Mouse (Mus musculus) heart, embryonic 15.5 days (tissue): ENCODE results near the gene Dennd6a. TPM values are rescaled to one million over a fixed set of nuclear protein-coding genes. Genes with fewer than 3 reads are reported as not detected.

ENCODE experiments used
- ATAC-seq: fragments of 200-750 bp; cut with Nextera tagmentation; replicated peaks from 2 replicates; pipeline ENCODE4 v1.8.0; 2017; ENCODE audit warnings: low read depth, moderate TSS enrichment; ENCODE audit not compliant: insufficient number of reproducible peaks, insufficient read depth, low FRiP score
- H3K27ac ChIP-seq: fragments of 300-500 bp; sonication (generic); 2 replicates; pipeline ENCODE4 v1.5.1; 2015; ENCODE audit warnings: mild to moderate bottlenecking, inconsistent platforms
- H3K27me3 ChIP-seq: fragments of 300-500 bp; sonication (generic); 2 replicates; pipeline ENCODE4 v1.6.1; 2015; ENCODE audit warnings: inconsistent platforms
- H3K36me3 ChIP-seq: fragments of 300-500 bp; sonication (generic); 2 replicates; pipeline ENCODE4 v1.6.1; 2015; ENCODE audit warnings: mild to moderate bottlenecking, inconsistent platforms
- H3K4me1 ChIP-seq: fragments of 300-500 bp; sonication (generic); replicated peaks from 2 replicates; pipeline ENCODE4 v1.6.1; 2015; ENCODE audit warnings: inconsistent platforms
- H3K4me2 ChIP-seq: fragments of 300-500 bp; sonication (generic); 2 replicates; pipeline ENCODE4 v1.6.1; 2015; ENCODE audit warnings: inconsistent platforms, mild to moderate bottlenecking, moderate library complexity
- H3K4me3 ChIP-seq: fragments of 300-500 bp; sonication (generic); 2 replicates; pipeline ENCODE4 v1.5.1; 2015; ENCODE audit warnings: mild to moderate bottlenecking, inconsistent platforms
- H3K9ac ChIP-seq: fragments of 300-500 bp; sonication (generic); 2 replicates; pipeline ENCODE4 v1.6.1; 2015; ENCODE audit warnings: mild to moderate bottlenecking, inconsistent platforms
- H3K9me3 ChIP-seq: fragments of 300-500 bp; sonication (generic); replicated peaks from 2 replicates; pipeline ENCODE4 v1.6.1; 2016; ENCODE audit warnings: inconsistent platforms
- WGBS: fragments of 180-500 bp; shearing (Covaris S2); methylation state at CpG from one replicate; pipeline ENCODE4 v1.1.7; 2015; ENCODE audit warnings: mixed read lengths; 5-methylcytosine and 5-hydroxymethylcytosine counted together
- polyA plus RNA-seq: library from polyadenylated mRNA; unstranded; fragments of >200 nt; fragmentation: Nextera tagmentation; extraction: Ambion mirVana; gene quantifications from 2 replicates; pipeline ENCODE4 v1.2.1, GENCODE M21; 2015

Gene Dennd6a
- polyA plus RNA-seq, 1 experiment from 2014 or later: 20.3 TPM

DNA sequence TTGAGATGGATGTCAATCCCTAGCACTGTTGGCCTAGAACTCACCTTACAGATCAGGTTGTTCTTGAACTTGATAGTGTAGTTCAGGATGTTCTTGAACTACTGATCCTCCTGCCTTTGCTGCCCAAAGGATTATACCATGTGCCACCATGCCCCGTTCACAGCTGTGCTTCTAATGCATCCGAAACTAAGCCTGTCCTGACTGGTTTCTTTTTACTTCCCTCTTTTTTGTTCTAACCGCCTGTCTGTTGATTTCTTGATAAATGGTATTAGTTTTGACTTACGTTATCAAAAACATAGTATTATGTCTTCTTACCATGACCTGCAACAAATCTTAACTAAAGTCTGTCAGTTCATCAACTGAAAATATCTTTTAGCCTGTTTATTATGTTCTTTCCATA, 37.0 kb downstream of the Dennd6a start:
- H3K9me3 ChIP-seq: no peaks in the 10 kb centered on the region
- H3K4me1 ChIP-seq: no peaks in the 10 kb centered on the region
- H3K4me2 ChIP-seq: no peak overlapping the region
- WGBS: 92% methylated on average over 4 of the region's 4 CpGs
- H3K27me3 ChIP-seq: no peaks in the 10 kb centered on the region
- H3K36me3 ChIP-seq: peaks cover 60% of the 10 kb centered on the region
- H3K27ac ChIP-seq: no peak overlapping the region
- ATAC-seq: no peak
- no peak overlapping the region for H3K4me3 ChIP-seq
- no peak overlapping the region for H3K9ac ChIP-seq

DNA sequence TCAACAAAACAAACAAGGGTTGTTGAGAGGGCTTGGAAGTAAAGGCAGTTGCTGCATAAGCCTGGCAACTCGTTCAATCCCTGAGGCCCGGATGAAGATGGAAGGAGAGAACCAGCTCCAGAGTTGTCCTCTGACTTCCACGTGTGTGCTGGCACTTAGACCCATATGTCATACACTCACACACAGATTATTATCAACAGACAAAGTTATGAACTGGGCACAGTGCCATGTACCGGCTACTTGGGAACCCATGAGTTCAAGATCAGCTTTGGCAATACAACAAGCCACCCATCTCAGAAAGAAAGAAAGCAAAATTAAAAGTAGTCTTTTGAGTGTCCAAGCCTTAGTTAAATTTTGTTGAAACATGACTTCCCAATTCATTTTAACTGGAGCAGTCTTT, 51.6 kb downstream of the Dennd6a start:
- Histone ChIP-seq H3K27me3 (no peaks in the 10 kb centered on the region), H3K9me3 (no peaks in the 10 kb centered on the region), H3K27ac (no peak overlapping the region), H3K4me2 (no peak overlapping the region), H3K4me1 (no peaks in the 10 kb centered on the region), H3K4me3 (no peak overlapping the region), H3K9ac (no peak overlapping the region), H3K36me3 (peaks cover 80% of the 10 kb centered on the region)
- 70% methylated on average over 4 of the region's 4 CpGs for WGBS
- no peak for ATAC-seq

DNA sequence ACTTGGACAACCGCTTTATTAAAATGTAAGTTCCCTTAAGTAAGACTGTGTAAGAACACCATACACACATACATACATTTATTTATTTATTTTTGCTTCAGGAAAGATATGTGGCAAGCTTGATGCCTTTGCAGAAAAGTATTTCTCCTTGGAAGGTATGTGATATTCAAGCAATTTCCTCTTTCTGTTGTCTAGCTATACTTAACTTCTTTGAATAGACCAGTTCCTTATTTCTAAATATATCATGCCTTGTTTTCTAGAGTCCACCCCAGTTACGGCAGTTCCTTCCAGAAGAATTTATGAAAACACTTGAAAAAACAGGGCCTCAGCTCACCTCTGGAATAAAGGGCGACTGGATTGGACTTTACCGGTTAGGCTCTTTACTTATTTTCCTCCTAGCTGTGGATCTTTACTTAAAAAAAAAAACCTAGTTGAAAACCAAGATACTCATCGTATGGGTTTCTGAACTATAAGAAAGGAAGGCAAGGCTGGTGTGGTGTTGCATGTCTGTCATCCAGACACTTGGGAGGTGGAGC, 53.0 kb downstream of the Dennd6a start:
- Histone ChIP-seq H3K4me3 (no peak overlapping the region), H3K27ac (no peak overlapping the region), H3K4me2 (no peak overlapping the region), H3K4me1 (no peaks in the 10 kb centered on the region), H3K27me3 (no peaks in the 10 kb centered on the region), H3K9me3 (no peaks in the 10 kb centered on the region), H3K36me3 (peaks cover 76% of the 10 kb centered on the region), H3K9ac (no peak overlapping the region)
- 82% methylated on average over 5 of the region's 5 CpGs for WGBS
- ATAC-seq: no peak

DNA sequence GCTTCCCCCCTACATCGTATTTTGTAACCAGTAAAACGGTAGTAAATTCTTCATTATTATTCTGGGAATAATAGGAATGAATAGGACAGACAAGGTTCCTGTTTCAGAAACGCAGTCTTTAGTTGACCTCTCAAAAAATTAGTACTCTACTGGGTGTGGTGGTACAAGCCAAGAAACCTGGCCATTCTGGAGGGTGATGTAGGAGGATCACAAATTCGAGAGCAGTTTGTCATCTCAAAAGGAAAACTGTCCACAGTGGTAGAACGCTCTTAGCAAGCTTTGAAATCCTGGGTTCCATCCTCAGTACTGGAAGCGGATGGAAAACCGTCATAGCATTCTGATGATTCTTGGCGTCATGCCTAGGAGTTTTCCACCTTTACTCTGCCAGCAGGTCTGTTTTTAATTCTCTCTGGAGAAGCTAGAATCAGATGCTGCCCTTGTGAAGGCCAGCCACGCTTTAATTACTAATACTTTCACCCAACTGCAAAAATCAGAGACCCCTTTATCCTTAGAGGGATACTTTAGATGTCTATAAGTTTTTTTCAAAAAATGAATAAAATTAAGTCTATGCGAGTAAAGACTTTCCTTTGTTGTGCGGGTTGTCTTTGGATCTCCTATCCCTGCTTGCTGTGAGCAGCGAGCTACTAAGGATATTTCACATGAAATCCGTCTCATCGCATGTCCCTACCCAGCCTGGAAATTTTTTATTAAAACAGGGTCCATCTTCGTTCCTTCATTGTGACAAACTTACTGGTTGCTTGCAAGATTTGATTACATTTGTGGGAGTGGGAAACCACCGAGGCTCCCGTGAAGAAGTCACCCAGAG, 63.6 kb downstream of the Dennd6a start:
- Histone ChIP-seq H3K27me3 (no peaks in the 10 kb centered on the region), H3K4me1 (peaks cover 5% of the 10 kb centered on the region), H3K9ac (peak overlapping the region; percentile 54), H3K4me2 (peak overlapping the region; percentile 64), H3K4me3 (peak overlapping the region; percentile 86), H3K9me3 (no peaks in the 10 kb centered on the region), H3K27ac (peak overlapping the region; percentile 97), H3K36me3 (peaks cover 2% of the 10 kb centered on the region; the same call in 1 of the 2 replicates)
- 0 out of 2 replicates have a peak, but pooled peaks have one; percentile 1 for ATAC-seq
- 16% methylated on average over 17 of the region's 17 CpGs for WGBS

DNA sequence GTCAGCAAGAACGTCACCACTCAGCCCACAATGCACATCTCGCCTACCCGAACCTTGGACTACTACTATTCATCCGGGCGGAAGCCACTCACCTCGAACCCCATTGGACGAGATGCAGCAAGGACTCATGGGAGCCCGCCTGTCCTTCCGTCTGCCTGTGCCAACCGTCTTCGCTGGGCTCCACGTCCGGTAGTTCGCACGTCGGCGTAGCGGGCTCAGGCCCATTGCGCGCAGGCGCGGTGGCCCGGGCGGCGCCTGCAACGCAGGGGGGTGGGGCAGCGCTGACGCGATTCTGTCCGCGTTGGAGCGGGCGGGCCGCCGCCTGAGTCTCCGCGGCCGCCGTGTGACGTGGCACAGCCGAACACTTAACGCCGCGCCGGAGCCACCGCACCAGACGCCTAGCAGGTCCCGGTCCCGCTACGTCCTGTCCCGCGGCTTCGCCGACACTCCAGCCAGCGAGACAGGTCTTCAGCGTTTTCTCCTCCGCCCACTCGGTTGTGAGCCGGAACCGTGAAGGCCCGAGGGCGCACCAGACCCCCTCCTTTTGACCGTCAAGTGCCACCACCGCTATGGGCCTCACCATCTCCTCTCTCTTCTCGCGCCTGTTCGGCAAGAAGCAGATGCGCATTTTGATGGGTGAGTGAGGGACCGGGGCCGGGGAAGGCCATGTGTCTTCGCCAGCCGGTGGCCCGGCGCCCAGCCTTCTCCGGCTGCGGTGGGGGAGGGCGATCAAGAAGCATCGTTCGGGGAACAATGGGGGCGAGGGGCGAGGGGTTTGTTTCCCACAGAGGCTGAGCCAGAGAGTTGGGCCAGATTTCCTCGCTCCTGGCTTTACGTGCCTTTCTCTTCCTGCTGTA, 64.4 kb downstream of the Dennd6a start, which contains the start of gene Arf4:
Gene Arf4 (plus strand): TSS at position 224 of the 857 bp plus-strand sequence.
- peak within 1 kb of the TSS; percentile 94 for H3K9ac ChIP-seq
- peaks cover 8% of the 10 kb centered on the region for H3K4me1 ChIP-seq
- peak within 1 kb of the TSS; percentile 86 for H3K4me3 ChIP-seq
- WGBS: 0% methylated on average over 83 of the region's 83 CpGs
- no peaks in the 10 kb centered on the region for H3K36me3 ChIP-seq
- peak within 1 kb of the TSS; percentile 76 for H3K4me2 ChIP-seq
- peak; percentile 99 for ATAC-seq
- no peaks in the 10 kb centered on the region for H3K27me3 ChIP-seq
- peak within 1 kb of the TSS; percentile 97 for H3K27ac ChIP-seq
- H3K9me3 ChIP-seq: no peaks in the 10 kb centered on the region

DNA sequence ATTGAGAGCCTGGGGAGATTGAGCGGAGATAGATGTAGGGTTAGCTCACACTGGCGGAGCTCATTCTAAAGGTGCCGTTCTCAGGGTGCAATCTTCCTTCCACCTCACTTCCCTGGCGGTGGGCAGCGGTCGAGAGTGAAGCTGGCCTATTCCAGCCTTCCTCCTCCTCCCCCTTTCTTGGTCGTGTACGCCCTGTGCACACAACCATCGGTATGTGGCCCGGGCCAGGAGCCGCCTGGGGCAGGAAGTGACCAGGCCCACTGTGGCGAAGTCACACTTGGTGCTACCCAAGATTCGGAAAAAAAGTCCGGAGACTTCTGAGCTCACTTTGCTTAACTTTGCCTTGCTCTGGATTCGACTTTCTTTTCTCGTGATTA, 65.0 kb downstream of the Dennd6a start:
- H3K4me3 ChIP-seq: peak overlapping the region; percentile 86
- no peaks in the 10 kb centered on the region for H3K27me3 ChIP-seq
- no peaks in the 10 kb centered on the region for H3K9me3 ChIP-seq
- peak overlapping the region; percentile 94 for H3K9ac ChIP-seq
- H3K4me2 ChIP-seq: peak overlapping the region; percentile 76
- peak; percentile 5; the same call in 1 of the 2 replicates for ATAC-seq
- peaks cover 14% of the 10 kb centered on the region for H3K4me1 ChIP-seq
- WGBS: under 1% methylated on average over 16 of the region's 16 CpGs
- peak overlapping the region; percentile 97 for H3K27ac ChIP-seq
- H3K36me3 ChIP-seq: no peaks in the 10 kb centered on the region

DNA sequence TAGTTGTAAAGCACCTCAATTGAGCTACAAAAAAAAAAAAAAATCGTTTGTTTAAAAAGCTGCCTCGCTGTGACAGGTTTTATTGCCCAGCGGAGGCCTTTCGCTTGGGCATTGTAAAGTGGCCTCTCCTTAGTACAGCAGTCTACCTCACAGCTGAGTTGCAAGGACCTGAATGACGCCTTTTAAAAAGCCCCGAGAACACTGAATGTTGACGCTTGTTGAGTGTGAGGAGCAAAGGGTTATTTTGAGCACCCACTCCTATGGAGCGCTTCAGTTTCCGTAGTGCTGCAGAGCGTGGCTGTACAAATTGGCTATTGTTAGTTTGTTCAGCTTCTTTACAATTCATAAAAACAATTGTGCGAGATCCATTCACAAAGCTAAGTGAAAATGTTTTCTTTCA, 65.6 kb downstream of the Dennd6a start:
- H3K4me3 ChIP-seq: peak overlapping the region; percentile 86
- no peaks in the 10 kb centered on the region for H3K36me3 ChIP-seq
- 6% methylated on average over 11 of the region's 11 CpGs for WGBS
- H3K4me2 ChIP-seq: peak overlapping the region; percentile 76
- H3K9me3 ChIP-seq: no peaks in the 10 kb centered on the region
- peak overlapping the region; percentile 94 for H3K9ac ChIP-seq
- ATAC-seq: no peak
- peak overlapping the region; percentile 97 for H3K27ac ChIP-seq
- peaks cover 15% of the 10 kb centered on the region for H3K4me1 ChIP-seq
- no peaks in the 10 kb centered on the region for H3K27me3 ChIP-seq

DNA sequence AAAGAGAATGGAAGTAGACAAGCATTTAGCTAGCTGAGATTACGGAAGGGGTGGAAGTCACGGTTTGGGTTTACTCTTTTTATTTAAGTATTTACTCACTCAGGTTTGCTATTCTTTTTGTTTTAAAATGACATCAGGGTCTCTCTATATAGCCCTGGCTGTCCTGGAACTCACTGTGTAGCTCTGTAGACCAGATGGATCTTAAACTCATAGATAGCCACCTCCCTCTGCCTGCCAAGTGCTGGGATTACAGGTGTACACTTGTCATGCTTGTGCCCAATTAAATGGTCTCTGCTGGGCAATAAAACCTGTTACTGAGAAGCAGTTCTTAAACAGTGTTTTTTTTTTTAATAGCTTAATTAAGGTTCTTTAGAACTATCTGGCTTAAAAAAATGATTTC, 66.3 kb downstream of the Dennd6a start:
- Histone ChIP-seq H3K9ac (peak overlapping the region; percentile 94), H3K27me3 (no peaks in the 10 kb centered on the region), H3K4me3 (peak overlapping the region; percentile 86), H3K4me2 (peak overlapping the region; percentile 76), H3K4me1 (peaks cover 17% of the 10 kb centered on the region), H3K36me3 (no peaks in the 10 kb centered on the region), H3K9me3 (no peaks in the 10 kb centered on the region), H3K27ac (peak overlapping the region; percentile 97; the same call in 1 of the 2 replicates)
- WGBS: 19% methylated on average over 2 of the region's 2 CpGs
- no peak for ATAC-seq

DNA sequence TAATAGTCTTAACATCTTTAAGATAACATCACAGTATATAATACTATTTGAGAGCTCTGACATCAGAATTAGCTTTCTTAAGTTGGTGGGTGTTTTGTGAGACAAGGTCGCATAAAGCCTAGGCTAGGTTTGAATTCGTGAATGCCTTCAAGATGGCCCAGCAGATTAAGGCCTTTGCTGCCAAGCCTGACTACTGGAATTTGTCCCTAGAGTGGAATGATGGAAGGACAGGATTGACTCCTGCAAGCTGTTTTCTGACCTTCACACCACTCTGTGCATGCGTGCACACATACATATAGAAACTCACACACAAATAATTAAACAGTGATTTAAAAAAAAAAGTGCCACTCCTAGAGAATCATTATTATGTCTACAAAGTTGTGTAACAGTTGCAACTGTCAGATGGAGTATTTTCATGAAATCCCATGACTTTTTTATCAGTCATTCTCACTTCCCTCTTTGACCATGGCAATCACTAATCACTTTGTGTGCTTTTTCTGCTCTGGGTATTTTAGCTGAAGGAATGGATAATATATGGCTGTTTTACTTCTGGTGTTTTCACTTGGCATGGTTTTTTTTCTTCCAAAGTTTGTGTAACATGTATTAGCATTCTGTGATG, 69.5 kb downstream of the Dennd6a start:
- Histone ChIP-seq H3K9me3 (no peaks in the 10 kb centered on the region), H3K27me3 (no peaks in the 10 kb centered on the region), H3K4me3 (no peak overlapping the region), H3K4me2 (no peak overlapping the region), H3K9ac (no peak overlapping the region), H3K36me3 (peaks cover 6% of the 10 kb centered on the region), H3K4me1 (peaks cover 26% of the 10 kb centered on the region), H3K27ac (peak overlapping the region; percentile 45; the same call in 1 of the 2 replicates)
- no peak for ATAC-seq
- WGBS: 44% methylated on average over 3 of the region's 3 CpGs

DNA sequence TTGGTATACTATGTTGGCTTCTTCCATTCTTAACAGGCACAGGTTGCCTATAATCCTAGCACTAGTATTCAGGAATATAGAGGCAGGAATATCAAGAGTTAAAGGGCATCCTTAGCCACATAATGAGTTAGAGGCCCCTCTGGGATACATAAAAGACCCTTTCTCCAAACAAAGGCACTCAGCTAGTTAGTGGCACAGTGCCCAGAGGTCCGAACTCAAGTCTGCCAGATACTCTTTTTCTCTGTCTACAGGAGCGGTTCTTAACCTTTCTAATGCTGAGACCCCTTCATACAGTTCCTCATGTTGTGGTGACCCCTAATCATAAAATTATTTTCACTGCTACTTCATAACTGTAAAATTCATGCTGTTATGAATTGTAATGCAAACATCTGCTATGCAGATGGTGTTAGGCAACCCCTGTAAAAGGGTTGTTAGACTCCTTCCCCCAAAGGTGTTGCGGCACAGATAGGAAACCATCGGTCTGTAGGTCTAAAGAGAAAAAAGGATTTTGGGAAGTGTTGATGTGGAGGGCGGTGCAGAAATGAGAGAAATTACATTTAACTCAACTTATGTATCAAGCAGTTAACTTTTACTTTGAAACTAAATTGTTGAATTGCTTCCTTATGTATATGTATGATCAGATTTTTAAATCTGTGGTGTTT, 72.5 kb downstream of the Dennd6a start:
- no peak overlapping the region for H3K27ac ChIP-seq
- H3K4me3 ChIP-seq: no peak overlapping the region
- H3K27me3 ChIP-seq: no peaks in the 10 kb centered on the region
- no peak for ATAC-seq
- peaks cover 14% of the 10 kb centered on the region for H3K36me3 ChIP-seq
- peaks cover 26% of the 10 kb centered on the region for H3K4me1 ChIP-seq
- WGBS: 47% methylated on average over 5 of the region's 5 CpGs
- H3K9ac ChIP-seq: 0 out of 2 replicates have a peak overlapping the region, but pooled peaks have one; percentile 17
- no peaks in the 10 kb centered on the region for H3K9me3 ChIP-seq
- H3K4me2 ChIP-seq: 0 out of 2 replicates have a peak overlapping the region, but pooled peaks have one; percentile 2
